Mouse (Mus musculus): ENCODE measurements around the gene Tmprss2. TPM values are rescaled to one million over a fixed set of nuclear protein-coding genes. Genes with fewer than 3 reads are reported as not detected.

Gene Tmprss2
- polyA plus RNA-seq (2015; fragmentation: Nextera tagmentation; extraction: Ambion mirVana) = 26.3 and 33.1 TPM in 2 replicates

- H3K36me3 ChIP-seq (ENCODE audit: control insufficient read depth, insufficient read depth, low read length) = no peaks in the 10 kb centered on the region
- H3K27ac ChIP-seq (ENCODE audit: low read length) = peak within 1 kb of the TSS; percentile 19; the same call in 1 of the 2 replicates
- H3K4me2 ChIP-seq (ENCODE audit: low read depth, low read length) = peak within 1 kb of the TSS; percentile 80
- H3K27me3 ChIP-seq (replicated peaks; ENCODE audit: control insufficient read depth, insufficient read depth, low read length) = peaks cover 23% of the 10 kb centered on the region
- peak within 1 kb of the TSS; percentile 68 for H3K9ac ChIP-seq (ENCODE audit: low read depth, low read length)
- WGBS = 1% methylated on average over 30 of the region's 30 CpGs
- no peaks in the 10 kb centered on the region for H3K9me3 ChIP-seq (ENCODE audit: control insufficient read depth, low read length)
- peak; percentile 67 for ATAC-seq
- peak within 1 kb of the TSS; percentile 55 for H3K4me3 ChIP-seq (ENCODE audit: low read length)
- H3K4me1 ChIP-seq (ENCODE audit: control insufficient read depth, insufficient read depth, low read length) = peaks cover 16% of the 10 kb centered on the region
These were observed at the start of gene Tmprss2 for GRCm38 (mm10) chr16:97610939-97611338. Gene Tmprss2 (minus strand): TSS chr16:97611195.

GRCm38 (mm10) chr16:97659225-97659658, 48.2 kb upstream of the Tmprss2 start:
- no peak overlapping the region for H3K9ac ChIP-seq (ENCODE audit: low read depth, low read length)
- H3K36me3 ChIP-seq (ENCODE audit: control insufficient read depth, insufficient read depth, low read length) = no peaks in the 10 kb centered on the region
- peak overlapping the region; percentile 79 for H3K27ac ChIP-seq (ENCODE audit: low read length)
- H3K9me3 ChIP-seq (ENCODE audit: control insufficient read depth, low read length) = no peaks in the 10 kb centered on the region
- WGBS = 11% methylated on average over 1 of the region's 1 CpGs
- 0 out of 2 replicates have a peak, but pooled peaks cover 10% of the 10 kb centered on the region for H3K4me1 ChIP-seq (ENCODE audit: control insufficient read depth, insufficient read depth, low read length)
- H3K4me3 ChIP-seq (ENCODE audit: low read length) = no peak overlapping the region
- no peak overlapping the region for H3K4me2 ChIP-seq (ENCODE audit: low read depth, low read length)
- H3K27me3 ChIP-seq (replicated peaks; ENCODE audit: control insufficient read depth, insufficient read depth, low read length) = no peaks in the 10 kb centered on the region
- peak; percentile 98 for ATAC-seq

GRCm38 (mm10) chr16:97658481-97658880, 47.5 kb upstream of the Tmprss2 start:
- peak overlapping the region; percentile 79; the same call in 1 of the 2 replicates for H3K27ac ChIP-seq (ENCODE audit: low read length)
- H3K4me2 ChIP-seq (ENCODE audit: low read depth, low read length) = no peak overlapping the region
- no peaks in the 10 kb centered on the region for H3K27me3 ChIP-seq (replicated peaks; ENCODE audit: control insufficient read depth, insufficient read depth, low read length)
- H3K4me3 ChIP-seq (ENCODE audit: low read length) = no peak overlapping the region
- WGBS = 32% methylated on average over 6 of the region's 6 CpGs
- no peaks in the 10 kb centered on the region for H3K36me3 ChIP-seq (ENCODE audit: control insufficient read depth, insufficient read depth, low read length)
- ATAC-seq = no peak; the same call in 1 of the 2 replicates
- no peak overlapping the region for H3K9ac ChIP-seq (ENCODE audit: low read depth, low read length)
- H3K4me1 ChIP-seq (ENCODE audit: control insufficient read depth, insufficient read depth, low read length) = 0 out of 2 replicates have a peak, but pooled peaks cover 10% of the 10 kb centered on the region
- no peaks in the 10 kb centered on the region for H3K9me3 ChIP-seq (ENCODE audit: control insufficient read depth, low read length)

DNA sequence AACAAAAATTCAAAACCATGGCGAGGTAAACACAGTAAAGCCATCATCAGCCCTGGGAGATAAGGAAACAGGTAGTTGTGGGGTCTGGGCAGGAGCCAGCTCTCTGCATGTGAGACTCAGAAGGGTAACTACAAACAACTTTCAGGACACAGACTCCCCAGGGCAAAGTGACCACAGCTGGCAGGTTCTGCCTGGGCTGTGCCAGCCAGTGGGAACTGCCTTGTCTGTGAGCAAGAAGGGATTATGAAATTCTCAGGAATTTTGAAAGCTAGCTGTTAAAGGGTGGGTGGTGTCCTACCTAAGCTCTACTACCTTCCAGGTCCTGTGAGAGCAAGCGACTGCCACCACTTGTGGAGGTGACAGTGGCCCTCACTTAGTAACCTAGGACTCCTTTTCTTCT, 44.8 kb upstream of the Tmprss2 start:
- no peak for ATAC-seq
- Histone ChIP-seq H3K4me2 (ENCODE audit: low read depth, low read length) (no peak overlapping the region), H3K27me3 (replicated peaks; ENCODE audit: control insufficient read depth, insufficient read depth, low read length) (no peaks in the 10 kb centered on the region), H3K36me3 (ENCODE audit: control insufficient read depth, insufficient read depth, low read length) (no peaks in the 10 kb centered on the region), H3K4me1 (ENCODE audit: control insufficient read depth, insufficient read depth, low read length) (0 out of 2 replicates have a peak, but pooled peaks cover 10% of the 10 kb centered on the region), H3K4me3 (ENCODE audit: low read length) (no peak overlapping the region), H3K27ac (ENCODE audit: low read length) (no peak overlapping the region), H3K9ac (ENCODE audit: low read depth, low read length) (no peak overlapping the region), H3K9me3 (ENCODE audit: control insufficient read depth, low read length) (no peaks in the 10 kb centered on the region)
- 69% methylated on average over 2 of the region's 2 CpGs for WGBS

GRCm38 (mm10) chr16:97649522-97650188, 38.7 kb upstream of the Tmprss2 start:
- no peaks in the 10 kb centered on the region for H3K27me3 ChIP-seq (replicated peaks; ENCODE audit: control insufficient read depth, insufficient read depth, low read length)
- H3K4me2 ChIP-seq (ENCODE audit: low read depth, low read length) = no peak overlapping the region
- no peak overlapping the region for H3K27ac ChIP-seq (ENCODE audit: low read length)
- ATAC-seq = peak; percentile 74
- 36% methylated on average over 9 of the region's 9 CpGs for WGBS
- peaks cover 14% of the 10 kb centered on the region; the same call in 1 of the 2 replicates for H3K4me1 ChIP-seq (ENCODE audit: control insufficient read depth, insufficient read depth, low read length)
- no peaks in the 10 kb centered on the region for H3K9me3 ChIP-seq (ENCODE audit: control insufficient read depth, low read length)
- no peak overlapping the region for H3K4me3 ChIP-seq (ENCODE audit: low read length)
- no peak overlapping the region for H3K9ac ChIP-seq (ENCODE audit: low read depth, low read length)
- H3K36me3 ChIP-seq (ENCODE audit: control insufficient read depth, insufficient read depth, low read length) = no peaks in the 10 kb centered on the region

DNA sequence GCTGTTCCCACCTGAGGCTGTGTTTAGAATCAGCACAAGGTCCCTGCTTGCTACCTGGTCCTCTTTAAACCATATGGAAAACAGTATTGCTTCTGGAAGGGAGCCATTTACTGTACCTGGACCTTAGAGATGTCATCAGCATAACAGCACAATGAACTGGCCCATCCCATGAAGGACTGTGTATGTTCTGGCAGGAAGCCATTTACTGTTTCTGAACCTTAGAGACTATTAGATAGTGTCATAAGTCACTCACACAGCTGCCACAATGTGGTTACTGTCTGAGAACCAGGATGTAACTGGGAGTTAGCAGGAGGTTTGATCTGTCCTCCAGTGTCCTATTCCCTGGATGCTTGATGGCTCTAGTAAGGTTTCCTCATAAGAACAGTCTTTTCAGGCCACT, 33.7 kb upstream of the Tmprss2 start:
- Histone ChIP-seq H3K9me3 (ENCODE audit: control insufficient read depth, low read length) (no peaks in the 10 kb centered on the region), H3K4me3 (ENCODE audit: low read length) (no peak overlapping the region), H3K36me3 (ENCODE audit: control insufficient read depth, insufficient read depth, low read length) (no peaks in the 10 kb centered on the region), H3K4me2 (ENCODE audit: low read depth, low read length) (no peak overlapping the region), H3K4me1 (ENCODE audit: control insufficient read depth, insufficient read depth, low read length) (peaks cover 19% of the 10 kb centered on the region; the same call in 1 of the 2 replicates), H3K9ac (ENCODE audit: low read depth, low read length) (no peak overlapping the region), H3K27me3 (replicated peaks; ENCODE audit: control insufficient read depth, insufficient read depth, low read length) (no peaks in the 10 kb centered on the region), H3K27ac (ENCODE audit: low read length) (peak overlapping the region; percentile 55)
- ATAC-seq = peak; percentile 63

- Histone ChIP-seq H3K4me3 (ENCODE audit: low read length) (no peak overlapping the region), H3K4me2 (ENCODE audit: low read depth, low read length) (no peak overlapping the region), H3K36me3 (ENCODE audit: control insufficient read depth, insufficient read depth, low read length) (no peaks in the 10 kb centered on the region), H3K27me3 (replicated peaks; ENCODE audit: control insufficient read depth, insufficient read depth, low read length) (no peaks in the 10 kb centered on the region), H3K9ac (ENCODE audit: low read depth, low read length) (no peak overlapping the region), H3K27ac (ENCODE audit: low read length) (0 out of 2 replicates have a peak overlapping the region, but pooled peaks have one; percentile 47), H3K9me3 (ENCODE audit: control insufficient read depth, low read length) (no peaks in the 10 kb centered on the region), H3K4me1 (ENCODE audit: control insufficient read depth, insufficient read depth, low read length) (0 out of 2 replicates have a peak, but pooled peaks cover 7% of the 10 kb centered on the region)
- WGBS = 57% methylated on average over 3 of the region's 3 CpGs
- ATAC-seq = peak; percentile 88
These were observed 28.6 kb upstream of the Tmprss2 start for GRCm38 (mm10) chr16:97639630-97640029.

DNA sequence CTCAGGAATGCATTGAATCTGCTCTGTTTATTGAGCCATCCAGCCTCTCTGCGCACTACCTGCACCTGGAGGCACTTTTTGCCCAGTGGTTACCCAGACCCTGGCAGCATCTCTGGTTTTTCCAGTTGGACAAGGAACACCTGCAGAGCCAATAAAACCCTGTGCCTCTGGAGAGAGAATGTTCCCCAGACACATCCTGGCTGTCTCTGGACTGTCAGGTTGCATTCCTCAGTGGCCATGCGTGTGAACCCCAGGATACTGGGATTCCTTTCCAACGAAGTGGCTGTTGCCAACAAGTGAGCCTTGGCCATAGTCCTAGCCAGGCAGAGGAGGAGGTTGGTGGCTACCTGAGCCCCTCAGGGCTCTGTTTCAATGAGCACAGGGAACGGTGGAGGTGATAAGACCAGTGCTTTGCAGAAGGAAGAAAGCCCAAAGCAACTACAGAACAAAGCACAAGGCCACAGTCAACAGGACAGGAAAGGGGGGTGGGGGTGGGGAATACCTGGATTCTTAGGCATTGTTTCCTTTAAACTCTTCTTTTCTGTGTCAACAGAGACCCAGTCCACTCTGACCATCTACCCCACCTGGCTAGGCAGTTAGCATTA, 22.0 kb upstream of the Tmprss2 start:
- Histone ChIP-seq H3K9me3 (ENCODE audit: control insufficient read depth, low read length) (no peaks in the 10 kb centered on the region), H3K4me2 (ENCODE audit: low read depth, low read length) (no peak overlapping the region), H3K27me3 (replicated peaks; ENCODE audit: control insufficient read depth, insufficient read depth, low read length) (no peaks in the 10 kb centered on the region), H3K27ac (ENCODE audit: low read length) (peak overlapping the region; percentile 37), H3K4me3 (ENCODE audit: low read length) (no peak overlapping the region), H3K4me1 (ENCODE audit: control insufficient read depth, insufficient read depth, low read length) (0 out of 2 replicates have a peak, but pooled peaks cover 4% of the 10 kb centered on the region), H3K36me3 (ENCODE audit: control insufficient read depth, insufficient read depth, low read length) (no peaks in the 10 kb centered on the region), H3K9ac (ENCODE audit: low read depth, low read length) (no peak overlapping the region)
- peak; percentile 92 for ATAC-seq
- whole genome bisulfite sequencing = 45% methylated on average over 4 of the region's 4 CpGs

GRCm38 (mm10) chr16:97623166-97623565, 12.2 kb upstream of the Tmprss2 start:
- no peak overlapping the region for H3K4me3 ChIP-seq (ENCODE audit: low read length)
- no peaks in the 10 kb centered on the region for H3K9me3 ChIP-seq (ENCODE audit: control insufficient read depth, low read length)
- no peaks in the 10 kb centered on the region for H3K27me3 ChIP-seq (replicated peaks; ENCODE audit: control insufficient read depth, insufficient read depth, low read length)
- no peak overlapping the region for H3K9ac ChIP-seq (ENCODE audit: low read depth, low read length)
- H3K36me3 ChIP-seq (ENCODE audit: control insufficient read depth, insufficient read depth, low read length) = no peaks in the 10 kb centered on the region
- no peak for ATAC-seq
- no peaks in the 10 kb centered on the region for H3K4me1 ChIP-seq (ENCODE audit: control insufficient read depth, insufficient read depth, low read length)
- 82% methylated on average over 6 of the region's 6 CpGs for WGBS
- H3K4me2 ChIP-seq (ENCODE audit: low read depth, low read length) = no peak overlapping the region
- no peak overlapping the region for H3K27ac ChIP-seq (ENCODE audit: low read length)
